Mouse (Mus musculus): ENCODE measurements around the gene Wipi1. TPM values are rescaled to one million over a fixed set of nuclear protein-coding genes. Genes with fewer than 3 reads are reported as not detected.

Wipi1 gene
- total RNA-seq, 2 experiments from 2014 or later = 85.0 to 86.1 TPM

DNA sequence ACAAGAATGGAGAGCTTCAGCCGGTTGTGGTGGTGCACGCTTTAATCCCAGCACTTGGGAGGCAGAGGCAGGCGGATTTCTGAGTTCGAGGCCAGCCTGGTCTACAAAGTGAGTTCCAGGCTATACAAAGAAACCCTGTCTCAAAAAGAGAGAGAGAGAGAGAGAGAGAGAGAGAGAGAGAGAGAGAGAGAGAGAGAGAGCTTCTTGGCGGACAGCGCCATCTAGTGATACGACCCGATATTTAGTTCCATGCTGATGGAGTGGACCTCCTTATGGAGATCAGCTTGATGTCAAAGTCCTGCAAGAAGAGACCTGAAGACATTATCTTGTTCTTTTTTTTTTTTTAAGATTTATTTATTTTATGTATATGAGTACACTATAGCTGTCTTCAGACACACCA is 7.3 kb upstream of the Wipi1 start:
- peak; percentile 83 for DNase-seq

GRCm38 (mm10) chr11:109616766-109617165 is 5.0 kb upstream of the Wipi1 start:
- DNase-seq = peak; percentile 31

DNA sequence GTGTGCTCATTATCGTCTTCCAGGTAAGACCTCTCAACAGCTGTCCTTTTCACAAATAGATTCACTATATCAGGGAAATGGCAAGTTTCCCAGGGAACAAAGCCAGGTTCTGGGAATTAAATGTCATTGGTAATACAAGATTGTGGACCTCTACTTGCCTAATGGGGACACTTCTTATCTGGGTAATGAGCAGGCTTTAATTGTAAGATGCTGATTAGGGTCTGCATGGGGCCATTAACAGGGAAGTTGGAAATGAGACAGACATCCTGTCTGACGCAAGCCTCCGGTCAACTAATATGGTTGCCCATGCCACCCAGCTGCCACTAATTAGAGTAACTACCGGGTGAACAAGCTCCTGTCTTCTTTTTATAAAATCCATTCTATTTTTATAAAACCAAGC is 4.6 kb upstream of the Wipi1 start:
- DNase-seq = no peak

GRCm38 (mm10) chr11:109615286-109615685 is 3.5 kb upstream of the Wipi1 start:
- no peak for DNase-seq

- DNase-seq = no peak
Observed at GRCm38 (mm10) chr11:109612871-109613529, 1.2 kb upstream of the Wipi1 start.

DNA sequence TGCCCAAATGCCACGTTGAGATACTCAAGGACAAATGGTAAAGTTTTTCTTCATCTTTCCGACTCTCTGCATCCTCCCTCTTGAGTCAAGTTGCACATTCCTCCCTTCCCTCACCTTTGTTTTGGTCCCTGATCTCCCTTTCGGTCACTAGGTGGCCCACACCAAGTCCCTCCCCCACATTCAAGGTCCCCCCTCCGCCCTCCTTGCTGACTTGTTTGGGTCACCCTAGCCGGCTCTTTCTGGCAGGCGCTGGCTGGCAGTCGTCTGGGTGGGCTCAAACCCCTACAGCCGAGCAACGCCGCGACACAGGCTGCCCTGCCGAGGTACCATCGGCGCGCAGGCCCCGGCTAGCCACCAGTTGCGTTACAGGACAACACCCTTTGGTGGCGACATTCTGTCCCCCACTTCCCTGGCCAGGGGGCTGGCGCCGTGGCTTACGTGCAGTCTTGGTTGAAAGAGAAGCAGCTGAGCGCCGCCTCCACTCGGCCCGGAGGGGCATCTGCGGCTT is 918 bp downstream of the Wipi1 start:
- no peak for DNase-seq

DNA sequence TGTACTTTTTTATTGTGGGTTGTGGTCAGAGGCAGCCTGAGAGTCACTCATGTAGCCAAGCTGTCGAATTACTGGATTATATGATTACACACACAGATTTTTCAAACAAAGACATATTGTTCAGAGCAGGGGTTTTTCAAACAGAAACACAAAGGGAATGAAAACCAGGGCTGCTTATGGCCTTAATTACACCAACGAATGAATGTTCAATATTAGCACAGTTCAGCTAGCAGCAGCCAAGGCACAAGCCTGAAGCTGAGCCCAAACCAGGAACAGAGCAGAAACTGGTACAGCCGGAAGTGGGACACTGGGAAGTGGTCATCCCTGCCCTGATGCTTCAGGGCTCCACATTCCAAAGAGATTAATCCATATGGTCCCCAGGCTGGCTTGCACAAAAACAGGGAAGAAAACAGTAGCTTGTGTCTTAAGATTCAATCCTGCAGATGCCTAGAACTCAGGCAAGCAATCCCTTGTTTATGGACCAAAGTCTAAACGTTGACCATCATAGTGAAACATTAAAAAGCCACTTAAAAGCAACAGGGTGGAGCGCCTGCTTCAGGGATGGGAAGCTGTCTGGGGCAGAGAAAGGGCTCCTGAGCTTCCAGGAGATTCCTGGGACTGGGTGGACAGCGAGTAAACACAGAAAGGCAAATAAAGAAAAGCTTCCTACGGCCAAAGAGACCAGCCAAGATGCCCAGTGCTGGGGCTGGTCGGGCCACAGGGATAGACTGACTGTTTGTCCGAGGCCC is 1.5 kb downstream of the Wipi1 start:
- peak; percentile 33 for DNase-seq

DNA sequence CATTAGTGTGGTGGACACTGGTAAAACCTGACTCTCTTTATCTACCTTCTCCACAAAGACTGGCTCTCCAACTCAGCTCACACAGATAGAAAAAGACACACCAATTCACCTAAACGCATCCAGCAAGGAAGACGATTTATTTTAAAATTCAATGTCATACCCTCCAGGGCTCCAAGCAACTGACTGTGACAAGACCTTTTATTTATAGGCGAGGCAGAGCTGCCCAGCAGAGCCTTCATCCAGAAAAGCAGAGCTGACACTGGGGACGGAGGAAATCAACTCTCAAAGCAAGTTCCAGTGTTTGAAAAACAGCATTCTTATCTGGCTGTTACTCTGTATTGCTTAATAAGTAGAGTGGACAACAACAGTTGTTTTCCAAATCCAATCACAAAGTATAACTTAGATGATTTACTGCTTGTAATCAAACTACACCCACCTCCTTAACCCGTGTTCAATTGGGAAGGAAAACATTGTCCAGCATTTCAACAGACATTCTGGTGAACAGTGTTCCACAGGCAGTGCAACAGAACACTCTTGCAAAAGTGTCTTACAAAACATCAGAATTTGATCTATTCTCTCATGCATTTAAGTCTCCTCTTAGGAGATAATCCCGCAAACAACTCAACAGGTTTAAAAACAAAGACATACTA is 2.7 kb downstream of the Wipi1 start:
- DNase-seq = no peak

DNA sequence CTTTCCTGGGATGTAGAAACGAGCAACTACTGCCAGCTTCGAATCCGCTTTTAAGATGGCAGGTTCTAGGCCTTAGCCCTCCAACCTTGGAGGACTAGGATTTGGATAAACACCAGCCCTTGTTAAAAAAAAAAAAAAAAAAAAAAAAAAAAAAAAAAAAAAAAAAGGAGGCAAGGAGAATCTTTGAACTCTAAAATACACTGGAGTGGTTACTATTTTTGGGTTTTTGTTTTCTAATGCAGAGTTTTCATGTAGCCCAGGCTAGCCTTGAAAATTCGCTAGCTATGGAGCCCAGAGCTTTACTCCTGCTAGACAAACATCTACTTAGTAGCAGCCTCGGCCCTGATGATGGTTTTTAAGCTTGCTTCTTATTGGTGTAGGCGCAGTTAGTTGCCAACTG is 4.2 kb downstream of the Wipi1 start:
- no peak for DNase-seq

GRCm38 (mm10) chr11:109598778-109599570 is 12.8 kb downstream of the Wipi1 start:
- no peak for DNase-seq

GRCm38 (mm10) chr11:109594761-109595160 is 17.0 kb downstream of the Wipi1 start:
- no peak for DNase-seq

DNA sequence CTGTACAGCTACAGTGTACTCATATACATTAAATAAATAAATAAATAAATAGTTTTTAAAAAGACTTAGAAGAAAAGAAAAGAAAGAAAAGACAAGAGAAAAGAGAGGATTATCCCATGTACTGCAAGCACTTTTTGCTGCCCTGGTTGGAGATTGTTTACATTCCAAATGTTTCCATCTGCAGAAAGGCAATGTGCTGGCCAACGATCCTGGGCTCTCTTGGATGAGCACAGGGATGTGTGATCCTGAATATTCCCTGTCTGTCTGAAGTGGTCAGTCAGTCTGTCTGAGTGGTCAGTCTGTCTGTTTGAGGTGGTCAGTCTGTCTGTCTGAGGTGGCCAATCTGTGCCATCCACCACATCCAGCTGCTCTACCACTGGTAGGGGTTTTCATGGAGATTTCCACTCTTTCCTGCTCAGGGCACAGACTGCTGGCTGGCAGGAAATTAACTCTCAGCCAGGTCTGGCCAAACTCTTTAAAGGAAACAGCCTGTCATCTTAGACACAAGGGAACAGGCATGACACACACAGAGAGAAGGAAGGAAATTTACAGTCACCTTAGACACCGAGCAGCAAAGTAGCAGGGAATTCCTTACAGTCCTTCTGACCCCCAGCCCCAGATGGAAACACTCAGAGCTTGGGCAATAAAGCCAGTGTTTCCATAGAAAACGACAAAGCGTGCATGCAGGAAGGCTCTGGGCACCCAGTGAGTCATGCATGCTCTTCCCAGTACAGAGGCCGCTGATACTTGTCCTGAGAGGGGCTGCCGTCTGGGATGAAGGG is 18.4 kb downstream of the Wipi1 start:
- no peak for DNase-seq

GRCm38 (mm10) chr11:109591511-109591910 is 20.3 kb downstream of the Wipi1 start:
- DNase-seq = no peak

DNA sequence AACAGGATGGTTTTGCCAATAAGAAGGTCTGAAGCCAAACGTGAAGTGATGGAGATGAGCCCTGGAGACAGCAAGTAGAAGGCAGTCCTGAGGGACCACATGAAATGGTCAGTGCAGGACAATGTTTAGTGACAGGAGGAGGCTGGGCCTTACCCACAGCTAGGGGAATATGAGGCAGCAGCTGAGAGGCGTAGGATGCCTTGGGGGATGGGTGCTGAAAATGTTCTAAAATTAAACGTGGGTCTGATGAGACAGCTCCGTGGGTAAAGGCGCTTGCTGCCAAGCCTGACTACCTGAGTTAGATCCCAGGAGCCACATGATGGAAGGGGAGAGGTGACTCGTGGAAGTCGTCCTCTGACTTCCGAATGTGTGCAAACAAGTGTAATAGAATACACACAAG is 21.8 kb downstream of the Wipi1 start:
- peak; percentile 49 for DNase-seq

DNA sequence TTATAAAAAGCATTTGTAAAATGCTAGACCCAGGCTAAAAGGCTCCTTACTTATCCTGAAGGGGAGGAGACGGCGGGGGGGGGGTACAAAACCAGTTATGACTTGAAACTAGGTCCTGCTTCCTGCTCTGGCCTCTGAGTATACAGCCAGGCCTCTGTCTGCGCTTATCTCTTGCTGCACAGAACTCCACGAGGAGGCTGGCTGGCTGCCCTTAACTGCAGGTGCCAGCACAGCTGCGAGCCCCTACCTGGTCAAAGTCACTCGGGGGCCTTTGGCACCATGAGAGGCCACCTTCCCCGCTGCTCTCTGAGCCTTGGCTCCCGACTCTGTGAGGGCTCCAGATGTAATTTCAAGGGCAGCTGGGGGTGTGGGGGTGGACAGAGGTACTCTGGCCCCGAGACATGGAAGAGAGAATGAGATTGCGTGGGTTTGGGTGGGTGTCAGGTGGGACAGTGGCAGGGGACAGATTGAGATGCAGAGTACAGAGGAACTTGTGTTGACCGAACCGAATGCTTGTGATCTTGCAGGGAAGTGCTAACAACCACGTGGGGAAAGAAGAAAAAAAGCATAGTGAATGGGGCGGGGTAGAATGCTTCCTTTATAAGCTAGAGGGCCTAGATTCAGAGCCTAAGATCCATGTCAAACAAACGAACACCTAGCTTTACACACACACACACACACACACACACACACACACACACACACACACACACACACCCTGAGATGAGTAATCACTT is 24.0 kb downstream of the Wipi1 start:
- peak; percentile 78 for DNase-seq

- no peak for DNase-seq
Observed at GRCm38 (mm10) chr11:109587019-109587418, 24.7 kb downstream of the Wipi1 start.

GRCm38 (mm10) chr11:109586424-109586823 is 25.3 kb downstream of the Wipi1 start:
- DNase-seq = no peak

GRCm38 (mm10) chr11:109584843-109585713 is 26.7 kb downstream of the Wipi1 start:
- peak; percentile 82 for DNase-seq

DNA sequence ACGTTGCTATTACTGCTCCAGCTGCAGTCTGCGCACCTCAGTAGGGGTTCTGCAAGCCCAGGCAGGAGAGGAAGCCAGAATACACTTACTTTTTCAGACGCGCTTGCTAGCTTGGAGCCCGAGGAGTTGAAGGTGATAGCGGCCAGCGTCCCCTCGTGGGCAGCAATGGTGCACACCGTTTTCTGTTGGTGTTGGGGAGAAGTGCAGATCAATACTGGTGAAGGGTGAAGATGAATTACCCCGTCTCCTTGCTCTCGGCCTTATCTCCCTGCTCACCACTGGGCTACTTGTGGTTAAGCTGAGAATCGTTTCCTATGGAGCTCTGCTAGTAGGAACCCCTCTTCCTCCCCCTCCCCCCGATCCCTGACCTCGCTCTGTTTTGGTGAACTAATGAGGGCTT is 27.8 kb downstream of the Wipi1 start:
- DNase-seq = no peak

DNA sequence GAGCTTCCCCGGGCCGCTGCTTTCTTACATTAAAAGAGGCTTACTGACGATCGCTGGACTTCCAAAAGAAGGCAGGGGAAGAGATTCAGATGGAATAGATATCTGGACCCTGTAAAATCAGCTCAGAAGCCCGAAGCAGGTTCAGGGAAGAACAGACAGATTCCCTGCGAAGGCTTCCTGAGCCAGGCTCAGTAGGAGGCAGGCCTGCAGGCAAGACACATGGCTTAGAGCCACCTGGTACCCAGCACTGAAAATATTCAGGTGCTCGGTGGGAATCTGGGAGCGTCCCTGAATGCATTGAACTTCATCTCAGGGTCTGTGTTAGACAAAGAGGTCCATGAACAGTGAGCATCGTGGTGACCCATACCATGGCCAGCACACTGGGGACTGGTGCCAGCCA is 31.8 kb downstream of the Wipi1 start:
- DNase-seq = no peak
